Mouse (Mus musculus): ENCODE measurements around the gene Kirrel.

The Kirrel gene

DNA sequence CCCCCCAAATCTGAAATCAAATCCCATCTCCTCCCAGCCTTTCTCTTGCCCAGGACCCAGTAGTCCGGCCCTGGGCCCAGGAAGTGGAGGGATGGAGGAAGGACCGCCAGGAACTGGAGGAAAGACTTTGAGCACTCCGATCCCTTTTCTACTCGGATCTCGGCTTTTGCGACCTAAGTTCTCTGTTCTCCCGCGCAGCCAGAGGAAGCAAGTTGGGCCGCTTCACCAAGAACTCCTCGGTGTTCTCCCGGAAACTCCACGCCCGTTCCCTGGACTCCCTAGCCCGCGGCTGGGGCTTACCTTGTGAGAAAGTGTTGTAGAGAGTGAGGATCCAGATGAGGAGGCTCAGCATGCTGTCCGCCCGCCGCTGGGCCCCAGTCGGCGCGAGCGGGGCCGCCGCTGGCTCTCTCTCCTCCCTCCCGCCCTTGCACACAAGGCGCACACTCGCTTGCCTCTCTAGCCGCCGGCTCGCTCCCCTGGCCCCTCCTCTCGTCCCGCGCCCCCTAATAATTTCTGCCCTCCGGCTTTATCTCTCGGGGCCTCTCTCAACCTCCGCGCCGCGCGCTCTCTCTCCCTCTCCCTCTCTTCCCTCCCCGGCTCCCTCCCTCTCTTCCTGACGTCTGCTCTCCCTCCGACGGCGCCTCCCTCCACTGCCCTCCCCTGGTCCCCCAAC is at the start of gene Kirrel:
TSS of gene Kirrel (minus strand) at position 652 of the 673 bp plus-strand sequence.
- no peak for TF ChIP-seq GATA4 (IDR thresholded peaks at IDR 0.05; ENCODE audit: insufficient replicate concordance, low read length)

GRCm38 (mm10) chr3:87223636-87224035 is 49.1 kb upstream of the Kirrel start:
- no peak for TF ChIP-seq GATA4 (IDR thresholded peaks at IDR 0.05; ENCODE audit: insufficient replicate concordance, low read length)

DNA sequence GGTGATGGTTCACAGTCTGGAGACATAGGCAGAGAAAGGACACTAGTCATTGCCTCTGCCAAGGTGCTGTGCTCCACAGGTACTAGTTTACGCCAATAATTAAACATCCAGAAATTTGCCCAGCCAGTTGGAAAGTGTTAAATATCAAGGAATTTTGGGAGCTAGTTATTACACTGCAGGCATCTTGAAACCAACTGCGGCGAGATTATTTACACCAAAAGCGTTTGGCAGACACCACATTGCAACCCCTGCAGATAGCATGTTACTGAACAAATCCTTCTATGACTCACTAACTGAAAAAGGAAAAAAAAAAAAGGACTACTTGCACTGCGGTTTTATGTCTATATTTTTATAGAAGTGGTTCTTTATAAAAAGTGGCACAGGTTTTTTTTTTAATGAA is 47.8 kb upstream of the Kirrel start:
- TF ChIP-seq GATA4 (IDR thresholded peaks at IDR 0.05; ENCODE audit: insufficient replicate concordance, low read length) = no peak

GRCm38 (mm10) chr3:87215176-87215575 is 40.6 kb upstream of the Kirrel start:
- TF ChIP-seq GATA4 (IDR thresholded peaks at IDR 0.05; ENCODE audit: insufficient replicate concordance, low read length) = no peak

DNA sequence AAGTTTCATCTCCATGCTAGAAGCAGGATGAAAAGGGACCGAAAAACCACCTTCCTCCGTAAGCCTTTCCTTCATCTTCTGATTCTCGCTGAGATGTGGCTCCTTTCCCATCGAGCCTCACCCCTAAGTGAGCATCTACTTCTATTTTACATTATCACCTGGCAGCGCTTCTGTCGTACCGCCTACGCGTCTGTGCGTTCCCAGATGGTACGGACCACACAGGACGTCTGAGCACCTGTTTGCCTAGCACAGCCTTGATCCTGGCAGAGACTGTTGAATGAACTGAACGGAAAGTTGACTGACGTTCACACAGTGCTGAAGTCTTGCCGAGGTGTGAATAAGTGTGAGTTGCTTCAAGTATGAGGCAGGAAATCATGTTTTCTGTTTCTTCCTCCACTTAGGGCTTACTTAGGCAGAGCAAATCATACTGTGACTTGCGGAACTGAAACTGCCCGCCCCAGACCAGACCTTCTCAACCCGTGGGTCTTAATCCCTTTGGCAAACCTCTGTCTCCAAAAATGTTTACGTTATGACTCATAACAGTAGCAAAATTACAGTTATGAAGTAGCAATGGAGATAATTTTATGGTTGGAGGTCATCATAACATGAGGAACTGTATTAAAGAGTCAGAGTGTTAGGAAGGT is 39.8 kb upstream of the Kirrel start:
- no peak for TF ChIP-seq GATA4 (IDR thresholded peaks at IDR 0.05; ENCODE audit: insufficient replicate concordance, low read length)

DNA sequence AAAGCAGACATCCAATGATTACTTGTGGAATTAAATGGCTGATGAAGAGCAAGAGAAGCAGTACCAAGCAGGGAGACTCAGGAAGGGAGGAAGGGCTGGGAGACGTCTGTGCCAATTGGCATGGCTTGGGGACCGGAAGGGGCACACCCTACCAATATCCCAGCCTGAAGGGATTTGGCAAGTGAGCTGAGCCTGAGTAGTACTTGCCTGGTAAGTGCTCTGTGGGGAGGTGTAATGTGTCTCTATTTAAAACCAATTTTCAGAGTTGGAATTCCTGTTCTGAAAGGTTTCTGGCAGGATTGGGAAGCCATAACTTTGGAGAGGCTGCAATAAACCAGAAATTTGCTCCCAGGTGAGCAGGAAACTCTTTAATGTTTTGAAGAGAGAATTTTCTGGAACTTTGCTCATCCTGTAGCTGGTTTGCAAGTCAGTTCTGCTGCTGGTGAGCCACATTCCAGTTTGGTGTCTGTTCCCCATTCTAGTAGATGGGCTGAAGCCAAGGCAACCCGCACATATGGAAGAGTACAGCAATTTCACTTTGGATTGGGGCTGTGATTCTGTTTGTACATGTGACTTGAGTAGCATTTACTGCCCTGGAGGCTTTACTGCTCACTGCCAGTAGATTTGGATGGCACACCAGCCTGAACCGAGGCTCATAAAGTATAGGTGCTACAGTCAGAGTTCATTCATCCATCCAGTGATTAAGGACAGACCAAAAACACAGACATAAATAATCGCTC is 32.0 kb upstream of the Kirrel start:
- TF ChIP-seq GATA4 (IDR thresholded peaks at IDR 0.05; ENCODE audit: insufficient replicate concordance, low read length) = no peak

DNA sequence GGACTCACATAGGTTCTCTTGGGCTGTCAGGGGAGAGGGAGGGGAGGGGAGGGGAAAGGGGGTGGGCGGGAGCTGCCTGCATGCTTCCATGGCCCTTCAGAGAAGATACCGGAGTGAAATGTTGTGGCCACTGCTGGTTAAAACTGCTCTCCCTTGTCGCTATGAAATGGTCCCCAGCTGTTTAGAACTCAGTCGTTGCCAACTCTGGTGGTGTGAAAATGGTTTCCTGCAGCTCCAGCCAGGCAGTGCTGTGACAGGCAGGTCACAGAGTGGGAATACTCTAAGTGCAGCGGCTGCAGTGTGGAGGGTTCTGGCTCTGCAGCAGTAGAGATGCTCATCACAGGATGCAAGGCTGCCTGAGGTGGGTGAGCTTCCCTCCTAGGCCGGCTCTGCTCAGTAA is 22.1 kb upstream of the Kirrel start:
- no peak for TF ChIP-seq GATA4 (IDR thresholded peaks at IDR 0.05; ENCODE audit: insufficient replicate concordance, low read length)

GRCm38 (mm10) chr3:87195041-87195440 is 20.5 kb upstream of the Kirrel start:
- no peak for TF ChIP-seq GATA4 (IDR thresholded peaks at IDR 0.05; ENCODE audit: insufficient replicate concordance, low read length)

- TF ChIP-seq GATA4 (IDR thresholded peaks at IDR 0.05; ENCODE audit: insufficient replicate concordance, low read length) = no peak
Observed at GRCm38 (mm10) chr3:87194591-87194990, 20.0 kb upstream of the Kirrel start.

DNA sequence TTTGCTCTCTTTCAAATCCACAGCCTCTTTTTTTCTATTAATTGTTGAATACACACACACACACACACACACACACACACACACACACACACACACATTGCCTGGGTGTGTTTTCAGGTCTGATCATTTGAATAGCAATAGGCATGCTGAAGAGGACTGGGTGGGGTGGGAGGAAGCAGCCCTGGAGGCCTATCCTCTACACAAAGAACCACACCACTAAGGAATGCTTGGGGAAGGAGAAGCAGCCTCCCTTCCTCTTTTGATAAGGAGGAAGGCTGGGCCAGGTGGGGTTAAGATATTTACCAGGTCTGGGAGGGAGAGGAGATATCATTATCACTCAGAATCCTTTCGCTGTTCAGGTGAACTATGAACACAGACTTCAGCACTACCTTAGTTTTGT is 19.2 kb upstream of the Kirrel start:
- TF ChIP-seq GATA4 (IDR thresholded peaks at IDR 0.05; ENCODE audit: insufficient replicate concordance, low read length) = no peak

DNA sequence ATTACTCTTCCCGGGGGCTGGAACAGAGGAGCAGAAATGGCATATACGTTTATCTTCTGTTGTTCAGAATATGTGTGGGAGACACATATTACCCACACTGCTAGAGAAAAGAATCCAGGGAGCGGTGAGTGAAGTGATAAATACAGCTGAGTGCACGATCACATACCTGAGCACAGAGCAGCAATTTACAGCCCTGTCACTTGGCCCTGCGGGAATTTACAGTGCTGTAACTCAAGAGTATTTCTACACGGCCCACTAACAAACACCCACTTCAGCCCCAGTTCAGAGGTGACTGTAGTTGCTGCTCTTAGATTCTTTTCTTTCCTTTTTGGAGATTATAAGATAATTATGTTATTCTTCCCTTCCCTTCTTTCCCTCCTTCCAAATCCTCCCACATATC is 18.8 kb upstream of the Kirrel start:
- no peak for TF ChIP-seq GATA4 (IDR thresholded peaks at IDR 0.05; ENCODE audit: insufficient replicate concordance, low read length)

DNA sequence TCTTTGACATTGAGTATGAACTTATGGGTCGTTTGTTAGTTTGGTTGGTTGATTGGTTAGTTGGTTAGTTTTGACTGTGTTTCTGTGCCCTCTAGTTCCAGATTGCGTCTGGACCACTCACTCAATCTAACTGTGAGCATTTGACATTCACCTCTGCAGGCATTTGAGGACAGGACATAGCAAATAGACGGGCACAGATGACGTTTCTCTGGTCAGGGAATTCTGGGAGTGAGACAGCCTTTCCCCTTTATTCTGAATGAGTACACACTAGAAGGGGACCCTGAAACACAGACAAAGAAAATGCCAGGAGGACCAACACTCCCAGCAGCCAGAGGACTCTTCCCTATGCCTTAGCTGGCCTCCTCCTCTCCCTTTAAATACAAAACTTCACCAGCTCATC is 2.1 kb upstream of the Kirrel start:
- no peak for TF ChIP-seq GATA4 (IDR thresholded peaks at IDR 0.05; ENCODE audit: insufficient replicate concordance, low read length)

GRCm38 (mm10) chr3:87175438-87175815 is 880 bp upstream of the Kirrel start:
- TF ChIP-seq GATA4 (IDR thresholded peaks at IDR 0.05; ENCODE audit: insufficient replicate concordance, low read length) = no peak

DNA sequence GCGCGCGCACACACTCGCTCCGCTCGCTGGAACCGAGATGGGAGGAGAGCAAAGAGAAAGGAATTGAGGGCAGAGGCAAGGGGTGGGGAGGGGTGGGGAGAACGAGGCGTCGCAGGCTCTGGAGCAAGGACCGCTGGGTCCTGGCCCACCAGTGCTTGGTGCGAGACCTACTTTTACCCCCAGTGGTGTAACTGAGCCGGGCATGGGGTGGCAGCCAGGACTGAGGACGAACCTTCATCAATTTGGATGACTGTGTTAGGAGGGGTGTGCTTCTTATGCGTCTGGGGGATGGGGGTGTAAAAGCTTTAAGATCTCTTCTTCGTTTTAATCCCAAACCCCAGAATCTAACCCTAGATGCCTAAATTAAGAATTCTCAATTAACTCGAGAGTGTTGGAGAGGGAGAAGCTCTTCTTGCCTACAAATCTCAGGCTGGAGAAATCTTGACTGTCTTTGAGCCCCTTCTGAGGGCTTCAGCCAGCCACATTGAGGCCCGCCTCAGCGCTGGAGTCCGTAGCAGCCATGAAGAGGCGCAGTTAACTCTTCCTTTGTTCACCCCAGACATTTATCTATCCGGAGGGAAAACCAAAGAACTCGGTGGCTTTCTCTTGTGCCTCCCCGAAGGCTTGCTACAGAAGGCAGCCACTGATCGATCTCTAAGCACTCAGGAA is 356 bp upstream of the Kirrel start:
- no peak for TF ChIP-seq GATA4 (IDR thresholded peaks at IDR 0.05; ENCODE audit: insufficient replicate concordance, low read length)

GRCm38 (mm10) chr3:87173486-87174085 is 961 bp downstream of the Kirrel start:
- TF ChIP-seq GATA4 (IDR thresholded peaks at IDR 0.05; ENCODE audit: insufficient replicate concordance, low read length) = no peak

All from liver, adult (tissue).